Mouse (Mus musculus): ENCODE data around the gene Tjp2.

DNA sequence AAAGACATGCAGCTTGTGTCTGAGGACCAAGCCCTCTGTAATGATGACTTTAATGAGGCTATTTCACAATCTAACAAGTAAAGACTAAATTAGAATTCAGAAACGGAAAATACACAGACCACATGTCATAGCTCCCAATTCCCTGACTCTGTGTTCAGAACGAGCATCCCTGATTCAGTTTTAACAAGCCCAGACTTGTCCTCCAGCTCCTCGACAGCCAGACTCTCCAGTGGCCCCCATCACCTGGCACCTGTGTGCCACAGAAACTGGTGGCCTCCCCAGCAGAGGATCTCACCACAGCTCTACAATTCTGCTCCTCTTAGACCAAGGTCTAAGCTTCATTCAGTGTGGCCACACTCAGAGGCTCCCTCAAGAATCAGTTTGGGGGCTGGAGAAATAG, 27.5 kb downstream of the Tjp2 start:
- TF ChIP-seq MYOD1 (IDR thresholded peaks at IDR 0.05; ENCODE audit: control insufficient read depth, insufficient read length, low read depth) (no peak), CTCF (IDR thresholded peaks at IDR 0.05; ENCODE audit: control insufficient read depth, insufficient read depth, insufficient read length) (no peak), USF1 (IDR thresholded peaks at IDR 0.05; ENCODE audit: low read depth) (no peak), MAX (IDR thresholded peaks at IDR 0.05) (no peak), CEBPB (IDR thresholded peaks at IDR 0.05; ENCODE audit: low read depth) (no peak), MYOG (IDR thresholded peaks at IDR 0.05; ENCODE audit: control insufficient read depth, extremely low read depth, insufficient read length) (no peak), FOSL1 (IDR thresholded peaks at IDR 0.05; ENCODE audit: insufficient read depth, low read length, poor library complexity, severe bottlenecking) (no peak)
